Mouse (Mus musculus) hindbrain, embryonic 10.5 days (tissue): ENCODE results near the gene Gpr171. TPM values are rescaled to one million over a fixed set of nuclear protein-coding genes. Genes with fewer than 3 reads are reported as not detected.
"Not testable (repeated sequence)": the region's sequence is repeated elsewhere in the genome, so short reads cannot be mapped to it uniquely, and the experiment has no call there.

Experiments used
- DNase-seq: peaks from one replicate; pipeline ENCODE4 v3.0.0-alpha.2; 2017; ENCODE audit warnings: low spot score
- H3K27ac ChIP-seq: fragments of 300-500 bp; sonication (generic); 2 replicates; pipeline ENCODE4 v1.5.1; 2016; ENCODE audit warnings: mild to moderate bottlenecking, moderate library complexity
- H3K27me3 ChIP-seq: fragments of 300-500 bp; sonication (generic); 2 replicates; pipeline ENCODE4 v1.6.1; 2016; ENCODE audit warnings: mild to moderate bottlenecking; ENCODE audit not compliant: poor library complexity, insufficient read depth, severe bottlenecking
- H3K36me3 ChIP-seq: fragments of 300-500 bp; sonication (generic); 2 replicates; pipeline ENCODE4 v1.6.1; 2016; ENCODE audit warnings: mild to moderate bottlenecking, moderate library complexity
- H3K4me1 ChIP-seq: fragments of 300-500 bp; sonication (generic); replicated peaks from 2 replicates; pipeline ENCODE4 v1.6.1; 2016; ENCODE audit warnings: mild to moderate bottlenecking
- H3K4me3 ChIP-seq: fragments of 300-500 bp; sonication (generic); 2 replicates; pipeline ENCODE4 v1.5.1; 2016; ENCODE audit warnings: mild to moderate bottlenecking, moderate library complexity
- H3K9me3 ChIP-seq: fragments of 300-500 bp; sonication (generic); 2 replicates; pipeline ENCODE4 v1.6.1; 2016; ENCODE audit warnings: mild to moderate bottlenecking, moderate library complexity
- WGBS: fragments of 180-500 bp; shearing (Covaris S2); methylation state at CpG from one replicate; pipeline ENCODE4 v1.1.7; 2016; 5-methylcytosine and 5-hydroxymethylcytosine counted together
- polyA plus RNA-seq: library from polyadenylated mRNA; unstranded; fragments of >200 nt; fragmentation: Nextera tagmentation; extraction: Ambion mirVana; gene quantifications from 2 replicates; pipeline ENCODE4 v1.2.1, GENCODE M21; 2016

The Gpr171 gene
- 0.76 and 1.5 TPM in 2 replicates for polyA plus RNA-seq

DNA sequence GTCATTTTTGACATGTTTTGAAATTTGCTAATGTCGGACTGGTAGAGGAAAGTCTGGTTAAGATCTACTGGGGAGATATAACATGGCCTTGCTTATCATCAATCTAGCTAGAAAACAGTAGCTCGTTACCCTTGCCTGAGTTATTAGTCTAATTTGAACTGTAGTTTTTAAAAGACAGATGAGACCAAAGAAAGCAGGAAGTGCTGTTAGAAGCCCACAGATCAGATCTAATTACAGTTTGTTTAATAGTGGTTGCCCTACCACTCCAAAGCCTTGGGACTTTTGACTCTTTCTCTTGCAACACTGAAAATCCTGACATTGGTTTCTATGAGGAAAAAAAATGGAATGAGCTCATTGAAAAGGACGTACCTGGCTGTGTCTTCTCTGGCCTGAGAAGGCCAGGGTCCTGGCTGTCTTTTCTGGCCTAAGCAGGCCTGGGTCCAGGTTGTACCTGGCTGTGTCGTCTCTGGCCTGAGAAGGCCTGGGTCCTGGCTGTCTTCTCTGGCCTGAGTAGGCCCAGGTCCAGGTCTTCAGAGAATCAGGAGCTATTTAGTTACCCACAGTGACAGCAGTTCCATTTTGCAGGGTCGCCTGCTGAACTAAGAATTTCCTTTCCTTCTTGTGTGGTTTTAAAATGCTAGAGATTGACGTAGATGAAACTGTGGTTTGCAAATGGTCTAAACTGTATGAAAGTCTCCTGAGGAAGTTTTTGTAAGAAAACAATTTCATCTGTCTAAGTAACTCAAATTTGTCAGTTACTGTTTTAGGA is at the start of gene Gpr171:
Gene Gpr171 (minus strand): TSS at position 604 of the 769 bp plus-strand sequence.
- Histone ChIP-seq H3K9me3 (no peaks in the 10 kb centered on the region), H3K4me1 (0 out of 2 replicates have a peak, but pooled peaks cover 6% of the 10 kb centered on the region), H3K27me3 (no peaks in the 10 kb centered on the region), H3K36me3 (no peaks in the 10 kb centered on the region), H3K27ac (no peak within 1 kb of the TSS), H3K4me3 (no peak within 1 kb of the TSS)
- 86% methylated on average over 6 of the region's 6 CpGs for WGBS
- DNase-seq, result no peak

DNA sequence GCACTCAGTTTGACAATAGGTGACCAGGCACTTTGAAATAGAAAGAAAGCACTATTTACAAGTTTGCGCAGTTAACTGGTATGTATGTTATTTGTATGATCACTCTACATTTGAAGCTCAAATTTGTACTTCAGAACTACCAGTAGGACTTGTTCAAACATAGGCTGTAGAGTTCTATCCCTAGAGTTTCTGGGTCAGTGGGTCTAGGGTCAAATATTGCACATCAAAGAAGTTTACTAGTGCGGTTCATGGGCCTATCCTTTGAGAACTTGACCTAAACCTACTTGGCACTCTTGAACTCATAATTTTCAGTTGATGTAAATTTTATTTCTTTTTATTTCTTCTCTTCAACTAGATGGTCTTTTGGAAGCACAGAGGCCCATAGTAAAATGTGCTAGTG is 49.0 kb upstream of the Gpr171 start:
- Histone ChIP-seq H3K36me3 (no peaks in the 10 kb centered on the region), H3K9me3 (no peaks in the 10 kb centered on the region), H3K4me3 (no peak overlapping the region), H3K27ac (no peak overlapping the region), H3K4me1 (no peaks in the 10 kb centered on the region), H3K27me3 (no peaks in the 10 kb centered on the region)
- DNase-seq, result no peak
- WGBS, result 98% methylated on average over 2 of the region's 2 CpGs

DNA sequence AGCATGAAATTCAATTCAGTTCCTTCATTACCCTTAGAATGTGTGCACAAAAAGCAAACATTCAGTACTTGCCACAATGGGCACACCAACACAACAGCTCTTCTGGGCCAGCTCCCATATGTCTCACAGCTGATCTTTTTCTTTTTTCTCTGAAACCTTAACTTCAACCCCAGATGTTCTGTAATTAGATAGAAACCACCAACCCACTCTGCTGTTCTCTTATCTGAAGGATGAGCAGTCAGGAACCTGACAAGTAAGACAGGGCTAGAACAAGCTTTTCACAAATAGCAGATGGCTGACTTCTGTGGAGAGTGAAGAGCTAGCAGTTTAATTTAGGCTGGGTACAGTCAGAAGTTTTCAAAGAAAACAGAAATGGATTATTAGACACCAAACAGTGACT is 48.0 kb upstream of the Gpr171 start:
- DNase-seq, result no peak
- no peaks in the 10 kb centered on the region for H3K4me1 ChIP-seq
- no peaks in the 10 kb centered on the region for H3K36me3 ChIP-seq
- H3K4me3 ChIP-seq, result no peak overlapping the region
- no peaks in the 10 kb centered on the region for H3K9me3 ChIP-seq
- no peak overlapping the region for H3K27ac ChIP-seq
- no peaks in the 10 kb centered on the region for H3K27me3 ChIP-seq

GRCm38 (mm10) chr3:59145194-59145593 is 43.6 kb upstream of the Gpr171 start:
- no peaks in the 10 kb centered on the region for H3K36me3 ChIP-seq

DNA sequence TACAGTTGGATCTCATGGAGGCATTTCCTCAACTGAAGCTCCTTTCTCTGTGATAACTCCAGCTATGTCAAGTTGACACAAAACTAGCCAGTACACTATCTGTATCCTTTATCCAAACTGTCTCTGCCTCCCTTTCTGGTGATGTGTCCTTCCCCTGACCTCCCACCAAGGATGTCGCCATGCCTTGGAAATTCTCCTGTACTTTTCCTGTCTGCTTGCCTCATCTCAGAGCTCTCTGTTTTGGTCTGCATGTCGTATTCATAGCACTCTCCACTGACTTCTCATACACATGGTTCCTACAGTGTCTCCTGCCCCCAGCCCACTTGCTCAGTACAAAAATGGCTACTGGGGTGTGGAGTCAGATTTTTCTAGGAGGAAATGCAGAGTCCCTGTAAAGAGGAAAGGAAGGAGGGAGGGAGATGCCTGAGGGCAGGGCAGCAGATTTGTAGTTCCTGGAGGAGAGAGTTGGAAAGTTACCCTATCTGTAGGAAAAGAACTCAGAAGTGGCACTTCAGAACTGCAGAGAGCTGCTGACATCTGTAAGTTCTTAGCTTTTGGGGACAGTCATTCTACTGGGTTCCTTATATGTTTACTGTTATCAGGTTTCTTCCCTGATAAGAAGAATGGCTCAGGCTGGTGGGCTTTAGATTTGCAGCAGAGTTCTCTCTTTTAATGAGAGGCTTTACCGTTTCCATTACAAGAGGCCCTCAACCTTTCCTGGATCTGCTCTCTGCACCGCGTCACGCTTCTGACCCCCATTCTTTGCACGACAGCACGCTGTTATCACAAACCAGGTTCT is 40.1 kb upstream of the Gpr171 start:
- WGBS, result 81% methylated on average over 8 of the region's 8 CpGs
- no peaks in the 10 kb centered on the region for H3K9me3 ChIP-seq
- H3K27me3 ChIP-seq, result no peaks in the 10 kb centered on the region
- H3K4me1 ChIP-seq, result no peaks in the 10 kb centered on the region
- no peaks in the 10 kb centered on the region for H3K36me3 ChIP-seq
- H3K4me3 ChIP-seq, result no peak overlapping the region
- no peak overlapping the region for H3K27ac ChIP-seq
- no peak for DNase-seq

More at GRCm38 (mm10) chr3:59145194-59145593, 43.6 kb upstream of the Gpr171 start:
- Histone ChIP-seq H3K4me1 (no peaks in the 10 kb centered on the region), H3K9me3 (no peaks in the 10 kb centered on the region), H3K4me3 (no peak overlapping the region), H3K27ac (no peak overlapping the region), H3K27me3 (no peaks in the 10 kb centered on the region)
- no peak for DNase-seq
- WGBS, result 74% methylated on average over 5 of the region's 5 CpGs

- H3K4me3 ChIP-seq, DNase-seq, H3K27ac ChIP-seq, H3K27me3 ChIP-seq, H3K36me3 ChIP-seq, H3K9me3 ChIP-seq, H3K4me1 ChIP-seq: not testable (repeated sequence)
- WGBS, result 91% methylated on average over 4 of the region's 4 CpGs
These were observed 39.3 kb upstream of the Gpr171 start for GRCm38 (mm10) chr3:59140941-59141340.

DNA sequence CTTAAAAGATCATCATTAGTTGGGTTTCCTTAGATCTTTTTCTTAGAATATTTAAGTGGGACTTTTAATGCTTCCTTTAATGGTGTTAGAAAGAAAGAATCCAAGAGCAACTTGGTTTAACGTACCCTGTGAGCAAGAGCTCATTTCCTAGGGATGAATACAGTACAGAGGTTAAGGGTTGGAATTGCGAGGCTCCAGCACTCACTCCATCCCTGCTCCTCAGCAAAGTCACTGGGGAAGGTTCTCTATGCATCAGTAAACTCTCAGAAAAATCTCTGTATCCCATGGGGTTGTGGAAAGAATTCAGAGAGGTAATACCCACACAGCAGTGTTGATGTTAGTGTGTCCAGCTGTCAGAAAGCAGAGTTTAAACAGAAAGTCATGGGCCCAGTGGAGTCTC is 38.5 kb upstream of the Gpr171 start:
- H3K9me3 ChIP-seq, result no peaks in the 10 kb centered on the region
- no peaks in the 10 kb centered on the region for H3K36me3 ChIP-seq
- H3K27ac ChIP-seq, result no peak overlapping the region
- no peaks in the 10 kb centered on the region for H3K4me1 ChIP-seq
- H3K27me3 ChIP-seq, result no peaks in the 10 kb centered on the region
- no peak for DNase-seq
- WGBS, result 82% methylated on average over 2 of the region's 2 CpGs
- no peak overlapping the region for H3K4me3 ChIP-seq

GRCm38 (mm10) chr3:59139651-59140051 is 38.0 kb upstream of the Gpr171 start:
- DNase-seq, result no peak
- H3K9me3 ChIP-seq, result no peaks in the 10 kb centered on the region
- no peaks in the 10 kb centered on the region for H3K36me3 ChIP-seq
- no peaks in the 10 kb centered on the region for H3K4me1 ChIP-seq
- no peaks in the 10 kb centered on the region for H3K27me3 ChIP-seq
- no peak overlapping the region; the same call in 1 of the 2 replicates for H3K27ac ChIP-seq
- H3K4me3 ChIP-seq, result no peak overlapping the region

GRCm38 (mm10) chr3:59138946-59139468 is 37.4 kb upstream of the Gpr171 start:
- DNase-seq, result no peak
- no peaks in the 10 kb centered on the region for H3K9me3 ChIP-seq
- no peaks in the 10 kb centered on the region for H3K4me1 ChIP-seq
- H3K27me3 ChIP-seq, result no peaks in the 10 kb centered on the region
- H3K27ac ChIP-seq, result no peak overlapping the region
- no peak overlapping the region for H3K4me3 ChIP-seq
- WGBS, result 76% methylated on average over 12 of the region's 12 CpGs
- no peaks in the 10 kb centered on the region for H3K36me3 ChIP-seq

- Histone ChIP-seq H3K4me1 (no peaks in the 10 kb centered on the region), H3K27ac (no peak overlapping the region), H3K36me3 (no peaks in the 10 kb centered on the region), H3K9me3 (no peaks in the 10 kb centered on the region), H3K27me3 (no peaks in the 10 kb centered on the region), H3K4me3 (no peak overlapping the region)
- 81% methylated on average over 5 of the region's 5 CpGs for WGBS
- no peak for DNase-seq
These were observed 34.5 kb upstream of the Gpr171 start for GRCm38 (mm10) chr3:59135911-59136653.

- no peak for DNase-seq
- H3K9me3 ChIP-seq, result no peaks in the 10 kb centered on the region
- WGBS, result 89% methylated on average over 5 of the region's 5 CpGs
- H3K36me3 ChIP-seq, result no peaks in the 10 kb centered on the region
- H3K4me3 ChIP-seq, result no peak overlapping the region
- H3K4me1 ChIP-seq, result no peaks in the 10 kb centered on the region
- H3K27me3 ChIP-seq, result no peaks in the 10 kb centered on the region
- H3K27ac ChIP-seq, result no peak overlapping the region
These were observed 31.6 kb upstream of the Gpr171 start for GRCm38 (mm10) chr3:59133189-59133588.

- no peaks in the 10 kb centered on the region for H3K27me3 ChIP-seq
- no peaks in the 10 kb centered on the region for H3K9me3 ChIP-seq
- H3K36me3 ChIP-seq, result no peaks in the 10 kb centered on the region
- no peak overlapping the region for H3K4me3 ChIP-seq
- H3K4me1 ChIP-seq, result no peaks in the 10 kb centered on the region
- no peak overlapping the region for H3K27ac ChIP-seq
- WGBS, result 88% methylated on average over 4 of the region's 4 CpGs
- no peak for DNase-seq
These were observed 30.3 kb upstream of the Gpr171 start for GRCm38 (mm10) chr3:59131966-59132365.
